ENCODE assay signal across 8 mouse cellular contexts in the genomic region with DNA sequence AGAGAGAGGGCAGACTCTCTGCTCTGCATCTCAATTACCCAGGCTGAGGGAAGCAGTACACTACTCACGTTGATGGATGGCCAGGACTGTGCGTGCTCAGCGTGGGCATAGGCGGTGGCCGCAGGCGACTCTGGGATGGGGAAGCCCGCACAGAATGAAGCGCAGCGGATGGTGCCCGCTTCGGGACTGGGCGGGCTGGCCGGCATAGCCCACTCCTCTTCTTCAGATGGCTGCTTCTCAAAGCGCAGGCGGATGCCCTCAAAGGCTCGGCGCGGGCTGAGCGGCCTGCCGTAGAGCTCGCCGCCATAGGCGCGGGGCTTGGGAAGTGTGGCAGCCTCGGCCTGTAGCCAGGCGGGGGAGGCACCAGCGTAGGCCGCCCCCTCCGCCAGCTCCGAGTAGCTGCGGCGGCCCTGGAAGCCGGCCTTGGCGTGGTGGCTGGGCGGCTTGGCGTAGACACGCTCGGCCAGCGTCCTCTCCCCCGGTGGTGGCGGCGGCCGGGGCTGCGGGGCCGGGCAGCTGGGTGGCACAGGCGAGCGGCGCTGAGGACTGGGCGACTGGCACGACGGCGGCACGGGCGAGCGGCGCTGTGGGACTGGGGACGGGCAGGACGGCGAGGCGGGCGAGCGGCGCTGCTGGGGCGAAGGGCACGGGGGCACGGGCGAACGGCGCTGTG. TPM values are rescaled to one million over a fixed set of nuclear protein-coding genes. Genes with fewer than 3 reads are reported as not detected.
DNase-seq lines count a peak whose midpoint lies in the region; ATAC-seq and TF ChIP-seq lines count a peak whose summit lies in the region.

No protein-coding gene starts in this region.

- DNase-seq in heart, postnatal 36 days: no peak
- peak; percentile 68 for DNase-seq in adrenal gland, postnatal 25 days
- DNase-seq in midbrain, embryonic 14.5 days: peak; percentile 77
- no peak for DNase-seq in B cell, adult 2 months

- 22% methylated on average over 62 of the region's 69 CpGs for WGBS in heart, embryonic 12.5 days
- 18% methylated on average over 69 of the region's 69 CpGs for WGBS in embryonic facial prominence, embryonic 15.5 days
- WGBS in intestine, postnatal 0 days: 29% methylated on average over 65 of the region's 69 CpGs
- WGBS in midbrain, embryonic 14.5 days: 4% methylated on average over 69 of the region's 69 CpGs

- peaks cover 17% of the 10 kb centered on the region; the same call in 1 of the 2 replicates for H3K36me3 ChIP-seq in heart, embryonic 12.5 days
- peaks cover 33% of the 10 kb centered on the region for H3K36me3 ChIP-seq in embryonic facial prominence, embryonic 15.5 days
- H3K36me3 ChIP-seq in intestine, postnatal 0 days (ENCODE audit: control insufficient read depth, insufficient read depth): peaks cover 4% of the 10 kb centered on the region; the same call in 1 of the 2 replicates
- H3K36me3 ChIP-seq in midbrain, embryonic 14.5 days (ENCODE audit: control insufficient read depth, insufficient read depth, low read length): peaks cover 16% of the 10 kb centered on the region

- intact Hi-C loops in heart, postnatal 36 days (cut with DNase I): no loop called here

- no peak for TF ChIP-seq CTCF in intestine, postnatal 0 days (IDR thresholded peaks at IDR 0.05; ENCODE audit: low read depth)

- H3K4me1 ChIP-seq in heart, embryonic 12.5 days (replicated peaks): peaks cover 22% of the 10 kb centered on the region
- peaks cover 20% of the 10 kb centered on the region for H3K4me1 ChIP-seq in embryonic facial prominence, embryonic 15.5 days
- H3K4me1 ChIP-seq in intestine, postnatal 0 days (replicated peaks; ENCODE audit: control insufficient read depth, insufficient read depth, low read length): no peaks in the 10 kb centered on the region
- H3K4me1 ChIP-seq in midbrain, embryonic 14.5 days (ENCODE audit: control insufficient read depth, insufficient read depth, low read length): peaks cover 26% of the 10 kb centered on the region

- no peaks in the 10 kb centered on the region for H3K9me3 ChIP-seq in heart, embryonic 12.5 days (replicated peaks)
- H3K9me3 ChIP-seq in embryonic facial prominence, embryonic 15.5 days (replicated peaks): no peaks in the 10 kb centered on the region
- H3K9me3 ChIP-seq in intestine, postnatal 0 days (ENCODE audit: control insufficient read depth): no peaks in the 10 kb centered on the region
- H3K9me3 ChIP-seq in midbrain, embryonic 14.5 days (ENCODE audit: control insufficient read depth, low read length): no peaks in the 10 kb centered on the region

- H3K4me2 ChIP-seq in heart, embryonic 12.5 days: peak overlapping the region; percentile 83
- peak overlapping the region; percentile 58 for H3K4me2 ChIP-seq in embryonic facial prominence, embryonic 15.5 days (replicated peaks)
- peak overlapping the region; percentile 60 for H3K4me2 ChIP-seq in intestine, postnatal 0 days (replicated peaks; ENCODE audit: low read depth)
- H3K4me2 ChIP-seq in midbrain, embryonic 14.5 days (ENCODE audit: low read length): peak overlapping the region; percentile 69

- no peak overlapping the region for H3K27ac ChIP-seq in heart, embryonic 12.5 days (ENCODE audit: poor library complexity, severe bottlenecking)
- no peak overlapping the region for H3K27ac ChIP-seq in embryonic facial prominence, embryonic 15.5 days (replicated peaks)
- no peak overlapping the region for H3K27ac ChIP-seq in intestine, postnatal 0 days (ENCODE audit: low read depth, low read length)
- H3K27ac ChIP-seq in midbrain, embryonic 14.5 days (replicated peaks; ENCODE audit: low read depth, low read length): peak overlapping the region; percentile 70

- peaks cover 80% of the 10 kb centered on the region for H3K27me3 ChIP-seq in heart, embryonic 12.5 days (replicated peaks)
- H3K27me3 ChIP-seq in embryonic facial prominence, embryonic 15.5 days: peaks cover 45% of the 10 kb centered on the region
- peaks cover 35% of the 10 kb centered on the region for H3K27me3 ChIP-seq in intestine, postnatal 0 days (replicated peaks; ENCODE audit: control insufficient read depth, insufficient read depth, low read length)
- peaks cover 4% of the 10 kb centered on the region; the same call in 1 of the 2 replicates for H3K27me3 ChIP-seq in midbrain, embryonic 14.5 days (ENCODE audit: control insufficient read depth, insufficient read depth, low read length)

- peak overlapping the region; percentile 70 for H3K9ac ChIP-seq in heart, embryonic 12.5 days
- H3K9ac ChIP-seq in embryonic facial prominence, embryonic 15.5 days: peak overlapping the region; percentile 9; the same call in 1 of the 2 replicates
- 0 out of 2 replicates have a peak overlapping the region, but pooled peaks have one; percentile 31 for H3K9ac ChIP-seq in intestine, postnatal 0 days (ENCODE audit: low read depth, low read length)
- H3K9ac ChIP-seq in midbrain, embryonic 14.5 days (replicated peaks; ENCODE audit: low read length): peak overlapping the region; percentile 64

- H3K4me3 ChIP-seq in heart, embryonic 12.5 days: peak overlapping the region; percentile 48
- H3K4me3 ChIP-seq in embryonic facial prominence, embryonic 15.5 days (replicated peaks): peak overlapping the region; percentile 33
- peak overlapping the region; percentile 29 for H3K4me3 ChIP-seq in intestine, postnatal 0 days (ENCODE audit: low read depth, low read length)
- peak overlapping the region; percentile 35 for H3K4me3 ChIP-seq in midbrain, embryonic 14.5 days (replicated peaks; ENCODE audit: low read depth, low read length)

- no peak for ATAC-seq in heart, embryonic 12.5 days (ENCODE audit: insufficient number of reproducible peaks, low FRiP score)
- peak; percentile 31 for ATAC-seq in embryonic facial prominence, embryonic 15.5 days (ENCODE audit: insufficient number of reproducible peaks, low FRiP score, low TSS enrichment, low read depth)
- no peak for ATAC-seq in intestine, postnatal 0 days
- ATAC-seq in midbrain, embryonic 14.5 days (ENCODE audit: low FRiP score, low TSS enrichment): peak; percentile 60
- ATAC-seq in granulocyte monocyte progenitor cell, adult 5-6 weeks (replicated peaks; ENCODE audit: poor library complexity, severe bottlenecking): no peak

RNA-seq across cellular contexts. Expression of gene Tbkbp1, which starts 12.6 kb away (rescaled TPM):
- 10.6 and 12.6 TPM in 2 replicates for polyA plus RNA-seq in heart, embryonic 12.5 days (2016; fragmentation: Nextera tagmentation; extraction: Ambion mirVana)
- 10 to 100 TPM; 11.0 to 15.3 TPM for total RNA-seq in heart, postnatal 36 days (2021)
- 11.1 and 12.7 TPM in 2 replicates for total RNA-seq in adrenal gland, postnatal 25 days (2021)
- 8.9 and 9.5 TPM in 2 replicates for polyA plus RNA-seq in embryonic facial prominence, embryonic 15.5 days (2015; fragmentation: Nextera tagmentation; extraction: Ambion mirVana)
- 1.7 and 2.4 TPM in 2 replicates for polyA plus RNA-seq in intestine, postnatal 0 days (2015; fragmentation: Nextera tagmentation; extraction: Ambion mirVana)
- 9.1 and 9.2 TPM in 2 replicates for polyA plus RNA-seq in midbrain, embryonic 14.5 days (2014; fragmentation: Nextera tagmentation; extraction: Ambion mirVana)
- total RNA-seq in granulocyte monocyte progenitor cell, adult 5-6 weeks (2014; fragmentation: Nextera tagmentation): 8.0 and 8.5 TPM in 2 replicates
- total RNA-seq in granulocyte monocyte progenitor cell, adult 5-6 weeks (2017): 1.1 and 6.6 TPM in 2 replicates

RNA-seq across cellular contexts. Expression of gene Tbx21, which starts 23.6 kb away (rescaled TPM):
- not detected in 2 replicates for polyA plus RNA-seq in heart, embryonic 12.5 days (2016; fragmentation: Nextera tagmentation; extraction: Ambion mirVana)
- total RNA-seq in heart, postnatal 36 days (2021): not detected
- 0.39 TPM in 1 of 2 replicates, not detected in the other for total RNA-seq in adrenal gland, postnatal 25 days (2021)
- polyA plus RNA-seq in embryonic facial prominence, embryonic 15.5 days (2015; fragmentation: Nextera tagmentation; extraction: Ambion mirVana): 0.07 and 0.15 TPM in 2 replicates
- 0.09 and 0.13 TPM in 2 replicates for polyA plus RNA-seq in intestine, postnatal 0 days (2015; fragmentation: Nextera tagmentation; extraction: Ambion mirVana)
- polyA plus RNA-seq in midbrain, embryonic 14.5 days (2014; fragmentation: Nextera tagmentation; extraction: Ambion mirVana): 0.13 TPM in 1 of 2 replicates, not detected in the other
- total RNA-seq in granulocyte monocyte progenitor cell, adult 5-6 weeks (2014; fragmentation: Nextera tagmentation): not detected in 2 replicates
- total RNA-seq in granulocyte monocyte progenitor cell, adult 5-6 weeks (2017): 0.26 TPM in 1 of 2 replicates, not detected in the other

RNA-seq across cellular contexts. Expression of gene Kpnb1, which starts 49.0 kb away (rescaled TPM):
- 41.7 and 45.4 TPM in 2 replicates for polyA plus RNA-seq in heart, embryonic 12.5 days (2016; fragmentation: Nextera tagmentation; extraction: Ambion mirVana)
- 10 to 100 TPM; 83.7 to 85.7 TPM for total RNA-seq in heart, postnatal 36 days (2021)
- 116 and 120 TPM in 2 replicates for total RNA-seq in adrenal gland, postnatal 25 days (2021)
- 43.8 and 49.9 TPM in 2 replicates for polyA plus RNA-seq in embryonic facial prominence, embryonic 15.5 days (2015; fragmentation: Nextera tagmentation; extraction: Ambion mirVana)
- polyA plus RNA-seq in intestine, postnatal 0 days (2015; fragmentation: Nextera tagmentation; extraction: Ambion mirVana): 17.5 and 18.1 TPM in 2 replicates
- polyA plus RNA-seq in midbrain, embryonic 14.5 days (2014; fragmentation: Nextera tagmentation; extraction: Ambion mirVana): 33.8 and 48.6 TPM in 2 replicates
- total RNA-seq in granulocyte monocyte progenitor cell, adult 5-6 weeks (2014; fragmentation: Nextera tagmentation): 165 and 169 TPM in 2 replicates
- total RNA-seq in granulocyte monocyte progenitor cell, adult 5-6 weeks (2017): 300 and 382 TPM in 2 replicates

Comparison
In these comparisons a context has a peak if more than half of its experiments do, and no peak if none do; other contexts are left out.
1. ATAC-seq: peak in embryonic facial prominence, embryonic 15.5 days (single experiment) and midbrain, embryonic 14.5 days (single experiment); none in heart, embryonic 12.5 days (single experiment), intestine, postnatal 0 days (single experiment) and granulocyte monocyte progenitor cell, adult 5-6 weeks (single experiment).
2. H3K9ac ChIP-seq: peak in every context shown above with its lines; median percentile 70 in heart, embryonic 12.5 days; 64 in midbrain, embryonic 14.5 days; 31 in intestine, postnatal 0 days; 9 in embryonic facial prominence, embryonic 15.5 days.
3. DNase-seq: peak in adrenal gland, postnatal 25 days (single experiment) and midbrain, embryonic 14.5 days (single experiment); none in heart, postnatal 36 days (0 of 2) and B cell, adult 2 months (0 of 2).
4. Peak in every context shown above with its lines, with median percentiles within 50 percentile points of each other: H3K4me2 ChIP-seq and H3K4me3 ChIP-seq.